Mouse (Mus musculus): Measurements from ENCODE around the gene Mlx. TPM values are rescaled to one million over a fixed set of nuclear protein-coding genes. Genes with fewer than 3 reads are reported as not detected.
A peak's percentile ranks its signal among the peaks of the same experiment; 100 is the strongest.

The Mlx gene
- polyA plus RNA-seq, 1 experiment from 2014 or later = 37.3 TPM

DNA sequence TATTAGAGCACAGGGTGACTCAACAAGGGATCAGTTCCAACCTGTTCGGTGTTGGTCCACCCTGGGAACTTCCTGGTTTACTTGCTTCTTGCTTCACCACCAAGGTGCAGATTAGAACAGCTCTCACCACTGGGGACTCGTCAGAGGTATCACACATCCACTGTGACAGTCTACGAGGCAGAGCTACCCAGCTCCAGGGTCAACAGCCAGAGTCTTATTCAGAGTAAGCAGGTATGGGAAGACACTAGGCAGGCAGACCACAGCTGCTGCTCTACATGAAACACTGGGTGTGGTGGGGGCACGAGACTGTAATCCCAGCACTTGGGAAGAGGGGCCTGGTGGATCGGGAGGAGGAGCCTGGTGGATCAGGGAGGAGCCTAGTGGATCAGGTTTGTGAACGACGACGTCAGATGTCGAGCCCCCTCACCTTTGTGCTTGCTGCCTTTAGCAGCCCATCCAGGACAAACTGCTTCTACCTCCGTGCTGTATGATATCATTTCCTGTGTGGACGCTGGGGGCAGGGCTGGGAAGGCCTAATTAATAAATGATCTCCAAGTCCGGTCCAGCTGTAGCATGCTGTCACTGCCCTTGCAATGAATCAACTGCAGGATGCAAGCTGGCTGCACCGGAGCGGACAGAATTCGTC lies 51.6 kb downstream of the Mlx start:
- Histone ChIP-seq H3K4me3 (peak overlapping the region; percentile 36), H3K27me3 (ENCODE audit: poor library complexity, severe bottlenecking) (peaks cover 34% of the 10 kb centered on the region), H3K4me1 (peaks cover 42% of the 10 kb centered on the region), H3K36me3 (replicated peaks) (no peaks in the 10 kb centered on the region), H3K9me3 (no peaks in the 10 kb centered on the region), H3K27ac (peak overlapping the region; percentile 74)
- peak; percentile 56 for DNase-seq (ENCODE audit: extremely low spot score, low spot score)
- 29% methylated on average over 15 of the region's 15 CpGs for WGBS

DNA sequence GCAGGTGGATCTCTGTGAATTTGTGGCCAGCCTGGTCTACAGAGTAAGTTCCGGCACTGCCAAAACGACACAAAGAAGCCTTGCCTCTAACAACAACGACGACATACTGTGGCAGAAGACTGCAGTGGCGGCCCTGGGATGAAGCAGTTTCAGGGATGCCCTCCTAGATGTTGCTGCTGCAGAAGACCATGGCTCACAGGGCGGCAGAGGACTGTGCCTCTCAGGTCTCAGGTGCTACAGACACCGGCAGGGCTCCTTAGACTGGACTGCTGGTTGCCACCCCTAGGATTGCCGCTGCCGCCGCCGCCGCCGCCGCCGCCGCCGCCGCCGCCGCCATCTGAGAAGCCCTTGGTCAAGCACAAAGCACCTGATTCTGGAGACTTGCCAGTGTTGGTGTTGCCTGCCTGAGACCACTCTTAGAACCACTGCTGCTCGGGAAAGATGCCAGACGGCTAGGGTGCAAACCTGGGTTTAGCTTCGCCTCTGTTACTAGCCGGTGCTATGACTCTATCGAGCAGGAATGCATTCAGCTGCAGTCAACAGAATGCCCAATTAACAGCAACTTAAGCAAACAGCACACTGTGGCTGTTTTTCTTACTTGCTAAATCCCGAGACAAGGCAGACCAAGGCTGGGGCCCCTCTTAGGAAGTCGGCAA lies 53.2 kb downstream of the Mlx start:
- DNase-seq (ENCODE audit: extremely low spot score, low spot score) = peak; percentile 25
- no peaks in the 10 kb centered on the region for H3K9me3 ChIP-seq
- no peaks in the 10 kb centered on the region for H3K36me3 ChIP-seq (replicated peaks)
- peaks cover 47% of the 10 kb centered on the region for H3K4me1 ChIP-seq
- peaks cover 34% of the 10 kb centered on the region for H3K27me3 ChIP-seq (ENCODE audit: poor library complexity, severe bottlenecking)
- H3K27ac ChIP-seq = peak overlapping the region; percentile 84
- WGBS = 51% methylated on average over 27 of the region's 27 CpGs
- H3K4me3 ChIP-seq = peak overlapping the region; percentile 44

DNA sequence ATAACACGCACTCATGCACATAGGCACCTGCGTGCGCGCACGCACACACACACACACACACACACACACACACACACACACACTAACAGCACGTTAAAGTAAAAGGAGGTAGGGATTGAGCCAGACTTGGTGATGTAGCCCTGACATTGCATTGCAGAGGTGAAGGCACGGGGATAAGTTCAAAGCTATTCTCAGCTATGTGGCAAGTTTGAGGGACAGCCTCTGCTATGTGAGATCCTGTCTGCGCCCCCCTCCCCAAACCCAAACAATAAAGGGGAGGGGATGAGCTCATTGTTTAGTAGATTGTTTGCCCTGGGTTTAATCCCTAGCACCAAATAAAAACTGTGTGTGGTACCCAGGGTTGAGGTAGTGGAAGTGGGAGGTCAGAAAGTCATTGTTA lies 54.0 kb downstream of the Mlx start:
- no peak for DNase-seq (ENCODE audit: extremely low spot score, low spot score)
- H3K9me3 ChIP-seq = no peaks in the 10 kb centered on the region

More for the DNA sequence above, 54.0 kb downstream of the Mlx start:
- Histone ChIP-seq H3K27me3 (ENCODE audit: poor library complexity, severe bottlenecking) (peaks cover 34% of the 10 kb centered on the region), H3K4me3 (peak overlapping the region; percentile 44; the same call in 1 of the 2 replicates), H3K27ac (peak overlapping the region; percentile 84), H3K36me3 (replicated peaks) (no peaks in the 10 kb centered on the region), H3K4me1 (peaks cover 47% of the 10 kb centered on the region)
- 76% methylated on average over 8 of the region's 8 CpGs for WGBS

Small RNAs within 50 kb of the gene (microRNA-seq; reads per million reads assigned to microRNA genes)
- not detected for gene Gm27626

Other genes with a start within 250 kb of the Mlx start
- gene Stat5b, start 236.6 kb upstream of the Mlx start, polyA plus RNA-seq (2016; fragmentation: Nextera tagmentation; extraction: Ambion mirVana) = 14.9 and 16.2 TPM in 2 replicates
- 1.7 TPM in 2 replicates for gene Stat5a, start 227.9 kb upstream of the Mlx start, polyA plus RNA-seq (2016; fragmentation: Nextera tagmentation; extraction: Ambion mirVana)
- gene Stat3, start 147.7 kb upstream of the Mlx start, polyA plus RNA-seq (2016; fragmentation: Nextera tagmentation; extraction: Ambion mirVana) = 15.0 and 15.6 TPM in 2 replicates
- 16.1 and 16.6 TPM in 2 replicates for gene Cavin1, start 116.4 kb upstream of the Mlx start, polyA plus RNA-seq (2016; fragmentation: Nextera tagmentation; extraction: Ambion mirVana)
- 34.5 and 36.9 TPM in 2 replicates for gene Atp6v0a1, start 77.8 kb upstream of the Mlx start, polyA plus RNA-seq (2016; fragmentation: Nextera tagmentation; extraction: Ambion mirVana)
- 8.2 and 9.3 TPM in 2 replicates for gene Naglu, start 17.3 kb upstream of the Mlx start, polyA plus RNA-seq (2016; fragmentation: Nextera tagmentation; extraction: Ambion mirVana)
- gene Hsd17b1, start 8.9 kb upstream of the Mlx start, polyA plus RNA-seq (2016; fragmentation: Nextera tagmentation; extraction: Ambion mirVana) = 0.10 and 0.11 TPM in 2 replicates
- 51.4 and 53.3 TPM in 2 replicates for gene Coasy, start 4.7 kb upstream of the Mlx start, polyA plus RNA-seq (2016; fragmentation: Nextera tagmentation; extraction: Ambion mirVana)
- 78.1 and 96.4 TPM in 2 replicates for gene Psmc3ip, start 8.2 kb downstream of the Mlx start, polyA plus RNA-seq (2016; fragmentation: Nextera tagmentation; extraction: Ambion mirVana)
- gene Retreg3, start 32.6 kb downstream of the Mlx start, polyA plus RNA-seq (2016; fragmentation: Nextera tagmentation; extraction: Ambion mirVana) = 14.6 and 15.5 TPM in 2 replicates
- gene Tubg1, start 32.7 kb downstream of the Mlx start, polyA plus RNA-seq (2016; fragmentation: Nextera tagmentation; extraction: Ambion mirVana) = 143 and 145 TPM in 2 replicates
- gene Tubg2, start 68.6 kb downstream of the Mlx start, polyA plus RNA-seq (2016; fragmentation: Nextera tagmentation; extraction: Ambion mirVana) = 2.3 and 2.7 TPM in 2 replicates
- 0.12 and 0.16 TPM in 2 replicates for gene Cntnap1, start 83.2 kb downstream of the Mlx start, polyA plus RNA-seq (2016; fragmentation: Nextera tagmentation; extraction: Ambion mirVana)
- gene Plekhh3, start 84.1 kb downstream of the Mlx start, polyA plus RNA-seq (2016; fragmentation: Nextera tagmentation; extraction: Ambion mirVana) = 3.5 and 4.8 TPM in 2 replicates
- gene Ccr10, start 88.2 kb downstream of the Mlx start, polyA plus RNA-seq (2016; fragmentation: Nextera tagmentation; extraction: Ambion mirVana) = not detected in 2 replicates
- gene Ezh1, start 139.2 kb downstream of the Mlx start, polyA plus RNA-seq (2016; fragmentation: Nextera tagmentation; extraction: Ambion mirVana) = 9.9 and 10.2 TPM in 2 replicates
- 54.8 and 57.3 TPM in 2 replicates for gene Ramp2, start 158.8 kb downstream of the Mlx start, polyA plus RNA-seq (2016; fragmentation: Nextera tagmentation; extraction: Ambion mirVana)
- 128 and 129 TPM in 2 replicates for gene Vps25, start 166.4 kb downstream of the Mlx start, polyA plus RNA-seq (2016; fragmentation: Nextera tagmentation; extraction: Ambion mirVana)
- 5.4 and 6.4 TPM in 2 replicates for gene Wnk4, start 173.3 kb downstream of the Mlx start, polyA plus RNA-seq (2016; fragmentation: Nextera tagmentation; extraction: Ambion mirVana)
- gene Cntd1, start 191.7 kb downstream of the Mlx start, polyA plus RNA-seq (2016; fragmentation: Nextera tagmentation; extraction: Ambion mirVana) = 0.77 and 1.0 TPM in 2 replicates
- 186 and 194 TPM in 2 replicates for gene Coa3, start 191.8 kb downstream of the Mlx start, polyA plus RNA-seq (2016; fragmentation: Nextera tagmentation; extraction: Ambion mirVana)
- 144 and 154 TPM in 2 replicates for gene Becn1, start 215.0 kb downstream of the Mlx start, polyA plus RNA-seq (2016; fragmentation: Nextera tagmentation; extraction: Ambion mirVana)
- gene Psme3, start 228.9 kb downstream of the Mlx start, polyA plus RNA-seq (2016; fragmentation: Nextera tagmentation; extraction: Ambion mirVana) = 207 and 217 TPM in 2 replicates
- 2.1 and 2.5 TPM in 2 replicates for gene Aoc2, start 237.8 kb downstream of the Mlx start, polyA plus RNA-seq (2016; fragmentation: Nextera tagmentation; extraction: Ambion mirVana)
- gene Aoc3, start 243.3 kb downstream of the Mlx start, polyA plus RNA-seq (2016; fragmentation: Nextera tagmentation; extraction: Ambion mirVana) = not detected in 2 replicates